Mouse (Mus musculus): Measurements from ENCODE around the gene Lce1d. TPM values are rescaled to one million over a fixed set of nuclear protein-coding genes. Genes with fewer than 3 reads are reported as not detected.

The Lce1d gene
- not detected for polyA plus RNA-seq (2014; fragmentation: Illumina TruSeq; extraction: RNeasy Lipid Tissue Mini Kit (QIAGEN cat#74804); ENCODE audit: low read depth, low replicate concordance)

GRCm38 (mm10) chr3:92687110-92687509 lies at the start of gene Lce1d:
Gene Lce1d (minus strand): TSS chr3:92687210.

GRCm38 (mm10) chr3:92720250-92720649 lies 33.2 kb upstream of the Lce1d start, which contains the start of gene Lce1f:
Gene Lce1f (minus strand): TSS chr3:92720350.

GRCm38 (mm10) chr3:92708974-92709373 lies 22.0 kb upstream of the Lce1d start, which contains the start of gene Lce1e:
Gene Lce1e (minus strand): TSS chr3:92709074.

GRCm38 (mm10) chr3:92678947-92679346 lies 8.1 kb downstream of the Lce1d start, which contains the start of gene Lce1c:
Gene Lce1c (plus strand): TSS chr3:92679247.

GRCm38 (mm10) chr3:92670215-92670614 lies 16.8 kb downstream of the Lce1d start, which contains the start of gene Lce1a2:
Gene Lce1a2 (minus strand): TSS chr3:92670315.

GRCm38 (mm10) chr3:92656826-92657225 lies 30.2 kb downstream of the Lce1d start, which contains the start of gene Lce1b:
Gene Lce1b (minus strand): TSS chr3:92656926.

GRCm38 (mm10) chr3:92648207-92648606 lies 38.8 kb downstream of the Lce1d start, which contains the start of gene Lce1a1:
Gene Lce1a1 (minus strand): TSS chr3:92648307.

Other genes with a start within 250 kb of the Lce1d start
- gene Sprr1b, start 248.4 kb downstream of the Lce1d start, polyA plus RNA-seq (2014; fragmentation: Illumina TruSeq; extraction: RNeasy Lipid Tissue Mini Kit (QIAGEN cat#74804); ENCODE audit: low read depth, low replicate concordance): not detected
- gene Sprr3, start 228.5 kb downstream of the Lce1d start, polyA plus RNA-seq (2014; fragmentation: Illumina TruSeq; extraction: RNeasy Lipid Tissue Mini Kit (QIAGEN cat#74804); ENCODE audit: low read depth, low replicate concordance): not detected
- gene Sprr1a, start 201.3 kb downstream of the Lce1d start, polyA plus RNA-seq (2014; fragmentation: Illumina TruSeq; extraction: RNeasy Lipid Tissue Mini Kit (QIAGEN cat#74804); ENCODE audit: low read depth, low replicate concordance): not detected
- gene Sprr4, start 186.7 kb downstream of the Lce1d start, polyA plus RNA-seq (2014; fragmentation: Illumina TruSeq; extraction: RNeasy Lipid Tissue Mini Kit (QIAGEN cat#74804); ENCODE audit: low read depth, low replicate concordance): not detected
- gene 2310046K23Rik, start 152.7 kb downstream of the Lce1d start, polyA plus RNA-seq (2014; fragmentation: Illumina TruSeq; extraction: RNeasy Lipid Tissue Mini Kit (QIAGEN cat#74804); ENCODE audit: low read depth, low replicate concordance): not detected
- gene Ivl, start 113.5 kb downstream of the Lce1d start, polyA plus RNA-seq (2014; fragmentation: Illumina TruSeq; extraction: RNeasy Lipid Tissue Mini Kit (QIAGEN cat#74804); ENCODE audit: low read depth, low replicate concordance): not detected
- not detected for gene Smcp, start 98.2 kb downstream of the Lce1d start, polyA plus RNA-seq (2014; fragmentation: Illumina TruSeq; extraction: RNeasy Lipid Tissue Mini Kit (QIAGEN cat#74804); ENCODE audit: low read depth, low replicate concordance)
- not detected for gene 2210017I01Rik, start 79.7 kb downstream of the Lce1d start, polyA plus RNA-seq (2014; fragmentation: Illumina TruSeq; extraction: RNeasy Lipid Tissue Mini Kit (QIAGEN cat#74804); ENCODE audit: low read depth, low replicate concordance)
- gene Lce6a, start 65.5 kb downstream of the Lce1d start, polyA plus RNA-seq (2014; fragmentation: Illumina TruSeq; extraction: RNeasy Lipid Tissue Mini Kit (QIAGEN cat#74804); ENCODE audit: low read depth, low replicate concordance): not detected
- gene Lce1a1, start 38.9 kb downstream of the Lce1d start, polyA plus RNA-seq (2014; fragmentation: Illumina TruSeq; extraction: RNeasy Lipid Tissue Mini Kit (QIAGEN cat#74804); ENCODE audit: low read depth, low replicate concordance): not detected
- not detected for gene Lce1b, start 30.3 kb downstream of the Lce1d start, polyA plus RNA-seq (2014; fragmentation: Illumina TruSeq; extraction: RNeasy Lipid Tissue Mini Kit (QIAGEN cat#74804); ENCODE audit: low read depth, low replicate concordance)
- gene Lce1a2, start 16.9 kb downstream of the Lce1d start, polyA plus RNA-seq (2014; fragmentation: Illumina TruSeq; extraction: RNeasy Lipid Tissue Mini Kit (QIAGEN cat#74804); ENCODE audit: low read depth, low replicate concordance): not detected
- gene Lce1c, start 8.0 kb downstream of the Lce1d start, polyA plus RNA-seq (2014; fragmentation: Illumina TruSeq; extraction: RNeasy Lipid Tissue Mini Kit (QIAGEN cat#74804); ENCODE audit: low read depth, low replicate concordance): not detected
- gene Lce1e, start 21.9 kb upstream of the Lce1d start, polyA plus RNA-seq (2014; fragmentation: Illumina TruSeq; extraction: RNeasy Lipid Tissue Mini Kit (QIAGEN cat#74804); ENCODE audit: low read depth, low replicate concordance): not detected
- not detected for gene Lce1f, start 33.1 kb upstream of the Lce1d start, polyA plus RNA-seq (2014; fragmentation: Illumina TruSeq; extraction: RNeasy Lipid Tissue Mini Kit (QIAGEN cat#74804); ENCODE audit: low read depth, low replicate concordance)
- not detected for gene Gm38119, start 51.9 kb upstream of the Lce1d start, polyA plus RNA-seq (2014; fragmentation: Illumina TruSeq; extraction: RNeasy Lipid Tissue Mini Kit (QIAGEN cat#74804); ENCODE audit: low read depth, low replicate concordance)
- gene Lce1g, start 65.1 kb upstream of the Lce1d start, polyA plus RNA-seq (2014; fragmentation: Illumina TruSeq; extraction: RNeasy Lipid Tissue Mini Kit (QIAGEN cat#74804); ENCODE audit: low read depth, low replicate concordance): not detected
- not detected for gene Lce1h, start 77.9 kb upstream of the Lce1d start, polyA plus RNA-seq (2014; fragmentation: Illumina TruSeq; extraction: RNeasy Lipid Tissue Mini Kit (QIAGEN cat#74804); ENCODE audit: low read depth, low replicate concordance)
- gene Lce1i, start 91.7 kb upstream of the Lce1d start, polyA plus RNA-seq (2014; fragmentation: Illumina TruSeq; extraction: RNeasy Lipid Tissue Mini Kit (QIAGEN cat#74804); ENCODE audit: low read depth, low replicate concordance): not detected
- gene Lce1j, start 103.3 kb upstream of the Lce1d start, polyA plus RNA-seq (2014; fragmentation: Illumina TruSeq; extraction: RNeasy Lipid Tissue Mini Kit (QIAGEN cat#74804); ENCODE audit: low read depth, low replicate concordance): not detected
- gene Lce1k, start 120.7 kb upstream of the Lce1d start, polyA plus RNA-seq (2014; fragmentation: Illumina TruSeq; extraction: RNeasy Lipid Tissue Mini Kit (QIAGEN cat#74804); ENCODE audit: low read depth, low replicate concordance): not detected
- gene Kprp, start 140.0 kb upstream of the Lce1d start, polyA plus RNA-seq (2014; fragmentation: Illumina TruSeq; extraction: RNeasy Lipid Tissue Mini Kit (QIAGEN cat#74804); ENCODE audit: low read depth, low replicate concordance): not detected
- gene Lce1l, start 164.1 kb upstream of the Lce1d start, polyA plus RNA-seq (2014; fragmentation: Illumina TruSeq; extraction: RNeasy Lipid Tissue Mini Kit (QIAGEN cat#74804); ENCODE audit: low read depth, low replicate concordance): not detected
- gene 2310050C09Rik, start 183.0 kb upstream of the Lce1d start, polyA plus RNA-seq (2014; fragmentation: Illumina TruSeq; extraction: RNeasy Lipid Tissue Mini Kit (QIAGEN cat#74804); ENCODE audit: low read depth, low replicate concordance): not detected
- gene Lce3a, start 239.0 kb upstream of the Lce1d start, polyA plus RNA-seq (2014; fragmentation: Illumina TruSeq; extraction: RNeasy Lipid Tissue Mini Kit (QIAGEN cat#74804); ENCODE audit: low read depth, low replicate concordance): not detected
- not detected for gene Lce3b, start 245.8 kb upstream of the Lce1d start, polyA plus RNA-seq (2014; fragmentation: Illumina TruSeq; extraction: RNeasy Lipid Tissue Mini Kit (QIAGEN cat#74804); ENCODE audit: low read depth, low replicate concordance)

All from liver, adult 10 weeks (tissue).